Mouse (Mus musculus): ENCODE results near the gene Fntb. TPM values are rescaled to one million over a fixed set of nuclear protein-coding genes. Genes with fewer than 3 reads are reported as not detected.

Fntb gene
- polyA plus RNA-seq, 1 experiment from 2014 or later = 43.5 TPM

DNA sequence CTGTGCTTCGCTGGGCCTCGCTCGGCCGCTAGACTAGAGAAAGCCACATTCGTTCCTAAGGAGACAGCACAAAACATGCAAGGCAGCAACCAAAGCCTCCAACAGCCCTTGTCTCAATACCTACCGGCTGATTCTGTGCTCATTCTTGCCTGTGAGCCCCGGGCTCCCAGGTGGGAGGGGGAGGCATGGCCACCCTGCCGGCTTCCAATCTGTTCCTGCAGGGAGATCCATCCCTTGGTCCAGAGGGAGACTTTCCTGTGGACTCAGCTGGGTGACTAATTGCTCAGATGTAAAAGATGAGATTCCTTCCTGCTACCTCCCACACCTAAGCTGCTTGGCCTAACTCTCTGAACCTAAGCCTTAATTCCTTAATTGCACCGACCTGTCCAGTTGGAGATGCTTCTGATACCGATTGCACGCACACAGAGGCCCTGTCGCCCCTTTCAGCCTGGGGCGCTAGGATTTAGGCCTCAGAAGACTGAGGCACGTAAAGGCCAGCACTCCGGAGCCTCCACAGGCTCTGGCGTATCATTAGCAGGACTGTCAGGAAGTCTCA is 145.9 kb downstream of the Fntb start:
- H3K4me2 ChIP-seq = no peak overlapping the region
- H3K36me3 ChIP-seq (ENCODE audit: control insufficient read depth, insufficient read depth, low read length) = no peaks in the 10 kb centered on the region
- H3K9ac ChIP-seq (ENCODE audit: low read length) = no peak overlapping the region
- H3K9me3 ChIP-seq (ENCODE audit: control insufficient read depth, low read length) = no peaks in the 10 kb centered on the region
- ATAC-seq (ENCODE audit: low FRiP score) = no peak
- H3K27me3 ChIP-seq (ENCODE audit: control insufficient read depth, insufficient read depth, low read length) = no peaks in the 10 kb centered on the region
- H3K4me3 ChIP-seq (ENCODE audit: low read depth, low read length) = no peak overlapping the region
- DNase-seq (ENCODE audit: low spot score, missing footprints) = no peak
- 54% methylated on average over 16 of the region's 16 CpGs for WGBS
- peaks cover 3% of the 10 kb centered on the region; the same call in 1 of the 2 replicates for H3K4me1 ChIP-seq (ENCODE audit: control insufficient read depth, insufficient read depth, low read length)
- H3K27ac ChIP-seq (ENCODE audit: low read depth, low read length) = no peak overlapping the region

DNA sequence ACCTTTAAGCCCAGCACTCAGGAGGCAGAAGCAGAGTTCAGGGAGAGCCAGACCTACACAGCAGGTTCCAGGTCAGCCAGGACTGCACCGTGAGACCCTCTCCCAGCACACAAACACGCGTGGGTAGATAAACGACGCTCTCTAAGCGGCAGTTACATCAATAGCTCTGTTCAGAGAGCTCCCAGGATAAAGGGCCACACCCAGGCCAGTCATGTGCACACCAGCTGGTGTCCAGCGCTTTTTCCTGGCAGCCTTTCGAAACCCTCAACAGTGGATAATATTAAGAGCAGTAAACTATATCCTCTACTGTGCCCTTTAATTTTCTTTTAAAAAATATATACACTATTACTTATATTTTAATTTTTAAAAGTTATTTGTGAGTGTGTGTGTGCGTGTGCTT is 146.8 kb downstream of the Fntb start:
- Histone ChIP-seq H3K4me3 (ENCODE audit: low read depth, low read length) (no peak overlapping the region), H3K9ac (ENCODE audit: low read length) (no peak overlapping the region), H3K36me3 (ENCODE audit: control insufficient read depth, insufficient read depth, low read length) (no peaks in the 10 kb centered on the region), H3K9me3 (ENCODE audit: control insufficient read depth, low read length) (no peaks in the 10 kb centered on the region), H3K4me2 (no peak overlapping the region), H3K4me1 (ENCODE audit: control insufficient read depth, insufficient read depth, low read length) (peaks cover 3% of the 10 kb centered on the region; the same call in 1 of the 2 replicates), H3K27me3 (ENCODE audit: control insufficient read depth, insufficient read depth, low read length) (no peaks in the 10 kb centered on the region), H3K27ac (ENCODE audit: low read depth, low read length) (no peak overlapping the region)
- no peak for ATAC-seq (ENCODE audit: low FRiP score)
- 82% methylated on average over 9 of the region's 9 CpGs for WGBS
- no peak for DNase-seq (ENCODE audit: low spot score, missing footprints)

DNA sequence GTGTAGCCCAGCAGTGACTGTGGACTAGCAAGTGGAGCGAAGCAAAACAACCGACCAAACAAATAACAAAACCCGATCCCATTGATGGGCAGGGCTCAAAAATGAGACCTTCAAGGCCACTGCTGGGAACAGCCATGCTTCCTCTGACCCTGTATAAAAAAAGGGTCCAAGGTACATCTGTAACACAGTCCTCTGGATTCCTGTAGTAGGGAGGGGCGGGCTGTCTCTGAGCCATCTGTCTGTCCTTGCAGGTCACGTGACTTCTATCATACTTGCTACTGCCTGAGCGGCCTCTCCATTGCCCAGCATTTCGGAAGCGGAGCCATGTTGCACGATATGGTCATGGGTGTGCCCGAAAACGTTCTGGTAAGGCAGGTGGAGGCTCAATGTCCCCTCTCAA is 150.8 kb downstream of the Fntb start:
- H3K9me3 ChIP-seq (ENCODE audit: control insufficient read depth, low read length) = no peaks in the 10 kb centered on the region
- ATAC-seq (ENCODE audit: low FRiP score) = no peak
- H3K4me3 ChIP-seq (ENCODE audit: low read depth, low read length) = no peak overlapping the region
- H3K4me2 ChIP-seq = no peak overlapping the region
- no peak overlapping the region for H3K27ac ChIP-seq (ENCODE audit: low read depth, low read length)
- peaks cover under 1% of the 10 kb centered on the region; the same call in 1 of the 2 replicates for H3K4me1 ChIP-seq (ENCODE audit: control insufficient read depth, insufficient read depth, low read length)
- H3K9ac ChIP-seq (ENCODE audit: low read length) = no peak overlapping the region
- 91% methylated on average over 11 of the region's 11 CpGs for WGBS
- peak; percentile 75 for DNase-seq (ENCODE audit: low spot score, missing footprints)
- no peaks in the 10 kb centered on the region for H3K27me3 ChIP-seq (ENCODE audit: control insufficient read depth, insufficient read depth, low read length)
- H3K36me3 ChIP-seq (ENCODE audit: control insufficient read depth, insufficient read depth, low read length) = no peaks in the 10 kb centered on the region

DNA sequence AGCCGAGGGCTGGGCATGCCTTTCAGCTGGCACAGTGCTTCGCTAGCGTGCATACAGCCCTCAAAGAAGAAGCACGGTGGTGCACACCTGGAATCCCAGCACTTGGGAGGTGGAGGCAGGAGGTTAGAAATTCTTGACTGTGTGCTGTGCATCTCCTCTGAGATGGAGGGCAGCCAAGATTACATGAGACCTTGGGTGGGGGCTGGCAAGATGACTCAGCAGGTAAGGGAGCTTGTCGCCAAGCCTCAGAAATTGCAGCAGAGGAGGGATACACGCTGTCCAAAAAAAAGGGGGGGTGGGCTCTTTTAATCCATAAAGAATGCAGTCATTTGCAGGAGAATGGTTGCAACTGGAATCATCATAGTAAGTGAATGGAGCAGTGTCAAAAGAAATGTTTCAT is 152.7 kb downstream of the Fntb start:
- no peak for ATAC-seq (ENCODE audit: low FRiP score)
- 75% methylated on average over 6 of the region's 6 CpGs for WGBS
- H3K9me3 ChIP-seq (ENCODE audit: control insufficient read depth, low read length) = no peaks in the 10 kb centered on the region
- no peaks in the 10 kb centered on the region for H3K36me3 ChIP-seq (ENCODE audit: control insufficient read depth, insufficient read depth, low read length)
- DNase-seq (ENCODE audit: low spot score, missing footprints) = no peak
- no peak overlapping the region for H3K27ac ChIP-seq (ENCODE audit: low read depth, low read length)
- H3K27me3 ChIP-seq (ENCODE audit: control insufficient read depth, insufficient read depth, low read length) = no peaks in the 10 kb centered on the region
- H3K4me2 ChIP-seq = no peak overlapping the region
- H3K4me1 ChIP-seq (ENCODE audit: control insufficient read depth, insufficient read depth, low read length) = no peaks in the 10 kb centered on the region
- no peak overlapping the region for H3K9ac ChIP-seq (ENCODE audit: low read length)
- no peak overlapping the region for H3K4me3 ChIP-seq (ENCODE audit: low read depth, low read length)

DNA sequence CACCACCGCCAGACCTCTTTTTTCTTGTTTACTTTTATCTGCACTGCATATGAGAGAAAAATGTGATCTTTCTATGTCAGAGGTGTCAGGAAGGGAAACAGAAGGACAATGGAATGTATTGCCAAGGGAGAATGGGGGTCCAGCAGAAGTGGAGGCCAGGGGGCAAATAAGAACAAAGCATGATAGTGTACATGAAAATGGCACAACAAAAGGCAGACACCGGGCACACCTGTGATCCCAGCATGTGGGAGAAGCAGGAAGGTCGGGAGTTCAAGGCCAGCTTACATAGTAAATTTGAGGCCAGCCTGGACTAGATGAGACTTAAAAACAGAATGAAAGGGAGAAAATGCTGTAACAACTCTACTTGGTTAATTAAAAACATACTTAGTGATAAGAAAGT is 153.5 kb downstream of the Fntb start:
- WGBS = 75% methylated on average over 3 of the region's 3 CpGs
- H3K4me3 ChIP-seq (ENCODE audit: low read depth, low read length) = no peak overlapping the region
- DNase-seq (ENCODE audit: low spot score, missing footprints) = no peak
- no peaks in the 10 kb centered on the region for H3K4me1 ChIP-seq (ENCODE audit: control insufficient read depth, insufficient read depth, low read length)
- H3K27me3 ChIP-seq (ENCODE audit: control insufficient read depth, insufficient read depth, low read length) = no peaks in the 10 kb centered on the region
- ATAC-seq (ENCODE audit: low FRiP score) = no peak
- no peak overlapping the region for H3K27ac ChIP-seq (ENCODE audit: low read depth, low read length)
- no peaks in the 10 kb centered on the region for H3K9me3 ChIP-seq (ENCODE audit: control insufficient read depth, low read length)
- no peak overlapping the region for H3K9ac ChIP-seq (ENCODE audit: low read length)
- H3K36me3 ChIP-seq (ENCODE audit: control insufficient read depth, insufficient read depth, low read length) = no peaks in the 10 kb centered on the region
- no peak overlapping the region for H3K4me2 ChIP-seq

DNA sequence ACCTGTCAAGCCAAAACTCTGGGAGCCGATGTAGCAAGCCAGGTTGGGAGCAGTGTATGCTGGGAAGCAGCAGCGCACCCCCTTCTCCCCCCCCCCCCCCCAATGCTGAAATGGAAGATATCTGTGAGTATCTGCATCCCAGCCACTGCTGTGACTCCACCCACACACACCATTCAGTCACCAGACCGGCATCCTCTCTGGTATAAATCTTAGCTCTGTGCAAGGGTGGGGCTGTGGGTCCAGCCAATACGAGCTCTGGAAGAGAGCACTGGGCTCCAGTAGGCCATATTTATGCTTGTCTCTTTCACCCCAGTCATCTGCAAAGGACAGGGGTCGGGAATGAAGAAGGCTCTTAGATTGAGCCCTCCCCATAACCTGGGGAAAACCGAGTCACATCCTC is 155.0 kb downstream of the Fntb start:
- Histone ChIP-seq H3K9ac (ENCODE audit: low read length) (no peak overlapping the region), H3K36me3 (ENCODE audit: control insufficient read depth, insufficient read depth, low read length) (no peaks in the 10 kb centered on the region)

DNA sequence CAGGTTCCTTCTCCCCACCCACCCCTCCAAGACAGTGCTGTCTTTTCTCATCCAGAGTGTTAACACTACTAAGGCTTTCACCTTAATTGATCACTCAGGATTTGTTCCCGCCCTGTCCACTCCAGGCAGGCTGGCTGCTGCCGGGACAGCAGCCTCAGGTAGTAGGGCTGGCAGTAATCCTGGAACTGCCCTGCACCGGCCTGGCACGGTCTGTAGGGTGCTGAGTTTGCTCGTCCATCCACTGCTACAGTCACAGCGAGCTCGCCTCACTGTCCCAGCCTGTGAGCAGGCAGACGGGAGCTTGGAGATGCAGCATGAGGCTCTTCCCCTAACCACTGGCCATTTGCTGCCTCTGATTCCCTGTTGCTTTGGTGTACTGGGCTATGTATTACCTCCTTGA is 155.6 kb downstream of the Fntb start:
- 93% methylated on average over 8 of the region's 8 CpGs for WGBS

More for the DNA sequence above, 155.0 kb downstream of the Fntb start:
- Histone ChIP-seq H3K4me2 (no peak overlapping the region), H3K9me3 (ENCODE audit: control insufficient read depth, low read length) (no peaks in the 10 kb centered on the region), H3K27me3 (ENCODE audit: control insufficient read depth, insufficient read depth, low read length) (no peaks in the 10 kb centered on the region), H3K27ac (ENCODE audit: low read depth, low read length) (no peak overlapping the region), H3K4me3 (ENCODE audit: low read depth, low read length) (no peak overlapping the region), H3K4me1 (ENCODE audit: control insufficient read depth, insufficient read depth, low read length) (no peaks in the 10 kb centered on the region)
- ATAC-seq (ENCODE audit: low FRiP score) (no peak), DNase-seq (ENCODE audit: low spot score, missing footprints) (no peak)
- WGBS = 86% methylated on average over 6 of the region's 6 CpGs

DNA sequence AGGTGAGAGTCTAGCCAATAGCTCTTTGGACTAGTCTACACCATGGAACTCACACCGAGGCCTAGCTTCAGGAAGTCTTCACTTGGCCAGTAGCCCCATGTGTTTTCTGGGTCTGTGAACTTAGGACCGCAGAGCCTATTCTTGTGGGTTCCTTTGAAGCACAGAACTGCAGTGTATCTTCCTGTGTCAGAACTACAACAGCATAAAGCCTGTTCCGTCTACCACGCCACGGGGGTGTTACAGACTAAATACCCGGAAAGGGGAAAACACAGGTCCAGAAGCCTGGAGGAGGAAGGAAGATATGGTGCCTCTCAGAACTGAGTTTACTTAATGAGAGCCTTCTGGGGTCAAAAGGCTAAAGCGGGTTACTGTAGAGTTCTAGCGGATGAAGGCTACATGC is 157.7 kb downstream of the Fntb start:
- Histone ChIP-seq H3K4me1 (ENCODE audit: control insufficient read depth, insufficient read depth, low read length) (no peaks in the 10 kb centered on the region), H3K27ac (ENCODE audit: low read depth, low read length) (no peak overlapping the region), H3K4me3 (ENCODE audit: low read depth, low read length) (no peak overlapping the region), H3K9me3 (ENCODE audit: control insufficient read depth, low read length) (no peaks in the 10 kb centered on the region), H3K4me2 (no peak overlapping the region), H3K36me3 (ENCODE audit: control insufficient read depth, insufficient read depth, low read length) (no peaks in the 10 kb centered on the region), H3K27me3 (ENCODE audit: control insufficient read depth, insufficient read depth, low read length) (no peaks in the 10 kb centered on the region), H3K9ac (ENCODE audit: low read length) (no peak overlapping the region)
- DNase-seq (ENCODE audit: low spot score, missing footprints) = no peak
- WGBS = 93% methylated on average over 8 of the region's 8 CpGs
- ATAC-seq (ENCODE audit: low FRiP score) = no peak

More for the DNA sequence above, 155.6 kb downstream of the Fntb start:
- no peak overlapping the region for H3K9ac ChIP-seq (ENCODE audit: low read length)
- no peak overlapping the region for H3K4me3 ChIP-seq (ENCODE audit: low read depth, low read length)
- no peak overlapping the region for H3K4me2 ChIP-seq
- ATAC-seq (ENCODE audit: low FRiP score) (no peak), DNase-seq (ENCODE audit: low spot score, missing footprints) (no peak)
- no peaks in the 10 kb centered on the region for H3K9me3 ChIP-seq (ENCODE audit: control insufficient read depth, low read length)
- H3K27ac ChIP-seq (ENCODE audit: low read depth, low read length) = no peak overlapping the region
- H3K27me3 ChIP-seq (ENCODE audit: control insufficient read depth, insufficient read depth, low read length) = no peaks in the 10 kb centered on the region
- H3K36me3 ChIP-seq (ENCODE audit: control insufficient read depth, insufficient read depth, low read length) = no peaks in the 10 kb centered on the region
- no peaks in the 10 kb centered on the region for H3K4me1 ChIP-seq (ENCODE audit: control insufficient read depth, insufficient read depth, low read length)

DNA sequence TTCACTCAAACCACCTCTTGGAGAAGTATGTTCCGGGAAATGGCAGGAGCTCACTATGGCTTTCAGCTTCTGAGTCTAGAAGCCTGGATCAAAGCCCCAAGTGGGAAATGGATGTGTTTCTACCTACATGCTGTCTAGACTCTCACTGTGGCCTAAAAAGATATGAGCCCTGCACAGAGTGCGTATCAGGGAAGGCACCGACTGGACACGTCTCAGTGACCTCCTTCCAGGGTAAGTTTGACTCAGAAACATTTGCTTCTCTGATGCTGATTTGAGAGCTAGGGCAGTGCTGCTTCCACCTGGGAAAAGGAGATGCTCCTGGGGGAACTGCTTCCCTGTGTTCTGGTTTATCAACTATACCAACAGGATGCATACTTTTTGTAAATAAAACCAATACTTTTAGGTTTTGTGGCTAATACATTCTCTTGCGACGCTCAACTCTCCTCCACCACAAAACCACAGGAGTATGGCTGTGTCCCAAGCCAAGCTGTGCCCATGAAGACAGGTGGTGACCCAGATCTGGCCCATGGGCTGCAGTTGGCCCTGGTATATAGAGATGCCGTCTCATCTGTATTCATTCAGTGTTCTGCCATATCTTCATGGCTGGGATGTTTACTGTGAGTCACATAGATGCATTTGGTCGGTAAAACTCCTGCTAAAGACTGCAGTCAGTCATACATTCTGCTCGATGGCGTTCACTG is 159.7 kb downstream of the Fntb start:
- ATAC-seq (ENCODE audit: low FRiP score) (no peak), DNase-seq (ENCODE audit: low spot score, missing footprints) (no peak)
- no peaks in the 10 kb centered on the region for H3K27me3 ChIP-seq (ENCODE audit: control insufficient read depth, insufficient read depth, low read length)
- no peak overlapping the region for H3K4me3 ChIP-seq (ENCODE audit: low read depth, low read length)
- no peaks in the 10 kb centered on the region for H3K36me3 ChIP-seq (ENCODE audit: control insufficient read depth, insufficient read depth, low read length)
- no peak overlapping the region for H3K4me2 ChIP-seq
- H3K9ac ChIP-seq (ENCODE audit: low read length) = no peak overlapping the region
- H3K9me3 ChIP-seq (ENCODE audit: control insufficient read depth, low read length) = no peaks in the 10 kb centered on the region
- WGBS = 90% methylated on average over 10 of the region's 10 CpGs
- H3K4me1 ChIP-seq (ENCODE audit: control insufficient read depth, insufficient read depth, low read length) = no peaks in the 10 kb centered on the region; the same call in 1 of the 2 replicates
- no peak overlapping the region for H3K27ac ChIP-seq (ENCODE audit: low read depth, low read length)
